Mouse (Mus musculus) neural tube, embryonic 15.5 days (tissue): ENCODE data around the gene Pisd. TPM values are rescaled to one million over a fixed set of nuclear protein-coding genes. Genes with fewer than 3 reads are reported as not detected.
"Not testable (repeated sequence)": the region's sequence is repeated elsewhere in the genome, so short reads cannot be mapped to it uniquely, and the experiment has no call there.

ENCODE experiments used
- ATAC-seq: fragments of 200-750 bp; cut with Nextera tagmentation; 2 replicates; pipeline ENCODE4 v1.8.0; 2017; ENCODE audit warnings: mild to moderate bottlenecking, moderate TSS enrichment, moderate library complexity; ENCODE audit not compliant: low FRiP score
- H3K27ac ChIP-seq: fragments of 300-500 bp; sonication (generic); replicated peaks from 2 replicates; pipeline ENCODE4 v1.5.1; 2015; ENCODE audit warnings: mild to moderate bottlenecking, inconsistent platforms
- H3K27me3 ChIP-seq: fragments of 300-500 bp; sonication (generic); replicated peaks from 2 replicates; pipeline ENCODE4 v1.6.1; 2015; ENCODE audit warnings: inconsistent platforms
- H3K36me3 ChIP-seq: fragments of 300-500 bp; sonication (generic); 2 replicates; pipeline ENCODE4 v1.6.1; 2015; ENCODE audit warnings: inconsistent platforms
- H3K4me1 ChIP-seq: fragments of 300-500 bp; sonication (generic); 2 replicates; pipeline ENCODE4 v1.6.1; 2015; ENCODE audit warnings: inconsistent platforms
- H3K4me2 ChIP-seq: fragments of 300-500 bp; sonication (generic); 2 replicates; pipeline ENCODE4 v1.6.1; 2015; ENCODE audit warnings: inconsistent platforms, mild to moderate bottlenecking, moderate library complexity
- H3K4me3 ChIP-seq: fragments of 300-500 bp; sonication (generic); replicated peaks from 2 replicates; pipeline ENCODE4 v1.5.1; 2015; ENCODE audit warnings: mild to moderate bottlenecking, inconsistent platforms
- H3K9ac ChIP-seq: fragments of 300-500 bp; sonication (generic); replicated peaks from 2 replicates; pipeline ENCODE4 v1.6.1; 2015; ENCODE audit warnings: mild to moderate bottlenecking, inconsistent platforms
- H3K9me3 ChIP-seq: fragments of 300-500 bp; sonication (generic); replicated peaks from 2 replicates; pipeline ENCODE4 v1.6.1; 2016; ENCODE audit warnings: inconsistent platforms
- WGBS: fragments of 180-500 bp; shearing (Covaris S2); methylation state at CpG from one replicate; pipeline ENCODE4 v1.1.7; 2015; ENCODE audit warnings: mixed read lengths; 5-methylcytosine and 5-hydroxymethylcytosine counted together
- polyA plus RNA-seq: library from polyadenylated mRNA; unstranded; fragments of >200 nt; fragmentation: Nextera tagmentation; extraction: Ambion mirVana; gene quantifications from 2 replicates; pipeline ENCODE4 v1.2.1, GENCODE M21; 2015

Gene Pisd
- 86.4 and 92.2 TPM in 2 replicates for polyA plus RNA-seq

GRCm38 (mm10) chr5:32785313-32785915, at the start of gene Pisd:
TSS of gene Pisd (minus strand) at chr5:32785646.
- H3K9ac ChIP-seq, result peak within 1 kb of the TSS; percentile 56
- peak within 1 kb of the TSS; percentile 87 for H3K27ac ChIP-seq
- 0 out of 2 replicates have a peak, but pooled peaks cover 6% of the 10 kb centered on the region for H3K36me3 ChIP-seq
- H3K9me3 ChIP-seq, result no peaks in the 10 kb centered on the region
- peak; percentile 100 for ATAC-seq
- H3K27me3 ChIP-seq, result no peaks in the 10 kb centered on the region
- under 1% methylated on average over 52 of the region's 52 CpGs for WGBS
- peak within 1 kb of the TSS; percentile 73 for H3K4me3 ChIP-seq
- H3K4me1 ChIP-seq, result peaks cover 15% of the 10 kb centered on the region
- H3K4me2 ChIP-seq, result peak within 1 kb of the TSS; percentile 58

- Histone ChIP-seq H3K4me2 (no peak overlapping the region), H3K4me1 (no peaks in the 10 kb centered on the region), H3K27ac (no peak overlapping the region), H3K4me3 (no peak overlapping the region), H3K9me3 (no peaks in the 10 kb centered on the region), H3K36me3 (peaks cover 83% of the 10 kb centered on the region), H3K27me3 (no peaks in the 10 kb centered on the region), H3K9ac (no peak overlapping the region)
- no peak for ATAC-seq
- WGBS, result 88% methylated on average over 1 of the region's 1 CpGs
Measured at GRCm38 (mm10) chr5:32834497-32834896, 49.1 kb upstream of the Pisd start.

- H3K4me3 ChIP-seq, result no peak overlapping the region
- 96% methylated on average over 2 of the region's 2 CpGs for WGBS
- H3K9ac ChIP-seq, result no peak overlapping the region
- peaks cover 86% of the 10 kb centered on the region for H3K36me3 ChIP-seq
- H3K27me3 ChIP-seq, result no peaks in the 10 kb centered on the region
- no peak overlapping the region for H3K4me2 ChIP-seq
- H3K27ac ChIP-seq, result no peak overlapping the region
- no peaks in the 10 kb centered on the region for H3K4me1 ChIP-seq
- H3K9me3 ChIP-seq, result no peaks in the 10 kb centered on the region
- ATAC-seq, result no peak
Measured at GRCm38 (mm10) chr5:32830054-32830453, 44.6 kb upstream of the Pisd start.

- H3K4me2 ChIP-seq, H3K27me3 ChIP-seq, H3K4me3 ChIP-seq, H3K9ac ChIP-seq, H3K9me3 ChIP-seq, H3K4me1 ChIP-seq, ATAC-seq, H3K27ac ChIP-seq: not testable (repeated sequence)
- peaks cover 76% of the 10 kb centered on the region for H3K36me3 ChIP-seq
- 98% methylated on average over 1 of the region's 1 CpGs for WGBS
Measured at GRCm38 (mm10) chr5:32828766-32829165, 43.3 kb upstream of the Pisd start.

DNA sequence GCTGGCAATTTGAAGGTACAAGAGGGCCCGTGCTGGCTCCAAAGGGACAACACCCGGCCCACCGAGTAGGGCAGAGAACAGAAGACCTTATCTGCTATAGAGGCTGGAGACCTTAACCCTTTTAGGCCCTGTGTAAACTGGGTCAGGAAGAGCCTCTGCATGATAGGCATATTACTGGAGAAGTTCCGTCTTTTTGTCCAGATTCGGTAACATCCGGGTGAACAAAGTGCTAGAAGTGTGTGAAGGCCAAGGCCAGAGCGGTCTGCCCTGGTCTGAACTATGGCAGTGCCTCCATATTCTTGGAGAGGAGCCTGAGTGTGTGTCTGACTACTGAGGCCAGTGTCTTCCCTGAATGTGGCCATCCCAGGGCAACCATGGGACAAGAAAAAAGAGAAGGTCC, 41.6 kb upstream of the Pisd start, which contains the start of gene Gm20671:
Gm20671 (minus strand) TSS at position 101 of the 400 bp plus-strand sequence.
- Histone ChIP-seq H3K4me1 (no peaks in the 10 kb centered on the region), H3K4me2 (no peak within 1 kb of the TSS), H3K27me3 (no peaks in the 10 kb centered on the region), H3K4me3 (no peak within 1 kb of the TSS), H3K27ac (no peak within 1 kb of the TSS), H3K9ac (no peak within 1 kb of the TSS), H3K9me3 (no peaks in the 10 kb centered on the region), H3K36me3 (peaks cover 64% of the 10 kb centered on the region)
- ATAC-seq, result no peak
- 90% methylated on average over 7 of the region's 7 CpGs for WGBS

DNA sequence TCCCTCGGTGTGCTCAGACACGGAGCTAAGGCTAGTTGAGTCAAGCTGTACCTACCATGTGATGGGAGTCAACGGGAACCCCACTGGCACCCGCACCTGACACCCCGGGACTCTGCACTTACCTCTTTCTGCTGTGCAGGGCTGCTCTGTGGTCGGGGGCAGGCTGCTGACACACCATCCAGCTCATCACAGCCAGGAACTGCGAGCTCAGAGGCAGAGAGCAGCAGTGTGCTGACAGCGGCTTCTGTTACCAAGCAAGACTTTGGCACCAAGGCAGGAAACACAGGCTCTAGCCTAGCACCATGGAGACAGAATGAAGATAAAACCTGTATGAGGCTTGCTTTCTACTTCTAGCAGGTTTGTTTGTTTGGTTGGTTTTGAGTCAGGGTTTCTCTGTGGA, 35.0 kb upstream of the Pisd start:
- peaks cover 45% of the 10 kb centered on the region for H3K36me3 ChIP-seq
- no peaks in the 10 kb centered on the region for H3K4me1 ChIP-seq
- H3K4me3 ChIP-seq, result no peak overlapping the region
- ATAC-seq, result no peak
- 97% methylated on average over 8 of the region's 8 CpGs for WGBS
- no peak overlapping the region for H3K27ac ChIP-seq
- no peak overlapping the region for H3K9ac ChIP-seq
- H3K9me3 ChIP-seq, result no peaks in the 10 kb centered on the region
- H3K27me3 ChIP-seq, result no peaks in the 10 kb centered on the region
- H3K4me2 ChIP-seq, result no peak overlapping the region

DNA sequence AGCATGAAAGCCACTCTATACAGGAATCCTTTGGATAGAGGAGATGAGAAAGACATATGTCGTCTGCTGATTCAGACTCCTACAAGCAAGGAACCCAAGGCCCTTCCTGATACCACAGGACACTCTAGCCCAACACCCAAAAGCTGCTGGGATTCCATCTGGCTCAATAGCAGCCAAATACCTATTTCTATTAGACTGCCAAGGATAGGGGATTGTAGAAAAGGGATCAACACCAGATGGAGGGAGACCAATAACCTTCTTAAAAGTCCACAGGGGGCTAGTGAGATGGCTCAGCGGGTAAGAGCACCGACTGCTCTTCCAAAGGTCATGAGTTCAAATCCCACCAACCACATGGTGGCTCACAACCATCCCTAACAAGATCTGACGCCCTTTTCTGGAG, 29.9 kb upstream of the Pisd start:
- ATAC-seq, result no peak
- H3K27ac ChIP-seq, result no peak overlapping the region
- H3K27me3 ChIP-seq, result no peaks in the 10 kb centered on the region
- no peak overlapping the region for H3K9ac ChIP-seq
- no peak overlapping the region for H3K4me3 ChIP-seq
- no peaks in the 10 kb centered on the region for H3K4me1 ChIP-seq
- no peaks in the 10 kb centered on the region for H3K9me3 ChIP-seq
- H3K4me2 ChIP-seq, result no peak overlapping the region
- peaks cover 55% of the 10 kb centered on the region for H3K36me3 ChIP-seq
- WGBS, result 95% methylated on average over 4 of the region's 4 CpGs

DNA sequence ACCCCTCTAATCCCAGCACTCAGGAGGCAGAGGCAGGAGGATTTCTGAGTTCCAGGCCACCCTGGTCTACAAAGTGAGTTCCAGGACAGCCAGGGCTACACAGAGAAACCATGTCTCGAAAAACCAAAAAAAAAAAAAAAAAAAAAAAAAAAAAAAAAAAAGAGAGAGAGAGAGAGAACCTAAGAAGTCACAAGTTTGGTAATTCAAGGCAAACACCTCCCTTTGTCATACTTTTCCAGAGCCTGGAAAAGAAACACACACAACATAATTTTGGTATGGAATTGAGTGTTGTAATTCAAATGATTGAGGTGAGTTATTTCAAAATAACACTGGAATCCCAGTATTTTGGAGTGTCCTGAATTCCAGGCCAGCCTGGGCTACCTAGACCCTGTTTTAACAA, 1.0 kb upstream of the Pisd start:
- peaks cover 15% of the 10 kb centered on the region for H3K4me1 ChIP-seq
- H3K27me3 ChIP-seq, ATAC-seq, H3K4me3 ChIP-seq, H3K4me2 ChIP-seq, H3K9me3 ChIP-seq, H3K9ac ChIP-seq: not testable (repeated sequence)
- peaks cover 13% of the 10 kb centered on the region for H3K36me3 ChIP-seq
- H3K27ac ChIP-seq, result peak overlapping the region; percentile 87; the same call in 1 of the 2 replicates
- 73% methylated on average over 1 of the region's 1 CpGs for WGBS

- 25% methylated on average over 5 of the region's 5 CpGs for WGBS
- no peaks in the 10 kb centered on the region for H3K27me3 ChIP-seq
- peak overlapping the region; percentile 50 for H3K9ac ChIP-seq
- 0 out of 2 replicates have a peak, but pooled peaks cover 6% of the 10 kb centered on the region for H3K36me3 ChIP-seq
- peaks cover 15% of the 10 kb centered on the region for H3K4me1 ChIP-seq
- H3K27ac ChIP-seq, result peak overlapping the region; percentile 87; the same call in 1 of the 2 replicates
- peak; percentile 5; the same call in 1 of the 2 replicates for ATAC-seq
- no peaks in the 10 kb centered on the region for H3K9me3 ChIP-seq
- peak overlapping the region; percentile 58 for H3K4me2 ChIP-seq
- peak overlapping the region; percentile 73 for H3K4me3 ChIP-seq
Measured at GRCm38 (mm10) chr5:32784726-32785125, 720 bp downstream of the Pisd start.

- no peak overlapping the region for H3K4me2 ChIP-seq
- no peaks in the 10 kb centered on the region for H3K27me3 ChIP-seq
- H3K27ac ChIP-seq, result no peak overlapping the region
- no peaks in the 10 kb centered on the region for H3K9me3 ChIP-seq
- 95% methylated on average over 5 of the region's 5 CpGs for WGBS
- no peak overlapping the region for H3K4me3 ChIP-seq
- no peak for ATAC-seq
- 0 out of 2 replicates have a peak, but pooled peaks cover 3% of the 10 kb centered on the region for H3K36me3 ChIP-seq
- H3K4me1 ChIP-seq, result peaks cover 15% of the 10 kb centered on the region
- H3K9ac ChIP-seq, result no peak overlapping the region
Measured at GRCm38 (mm10) chr5:32781596-32781995, 3.9 kb downstream of the Pisd start.

- peaks cover 13% of the 10 kb centered on the region for H3K36me3 ChIP-seq
- H3K9me3 ChIP-seq, result no peaks in the 10 kb centered on the region
- no peak for ATAC-seq
- H3K27ac ChIP-seq, result no peak overlapping the region
- no peak overlapping the region for H3K4me2 ChIP-seq
- H3K27me3 ChIP-seq, result no peaks in the 10 kb centered on the region
- H3K4me3 ChIP-seq, result no peak overlapping the region
- 93% methylated on average over 3 of the region's 3 CpGs for WGBS
- H3K4me1 ChIP-seq, result 0 out of 2 replicates have a peak, but pooled peaks cover 5% of the 10 kb centered on the region
- H3K9ac ChIP-seq, result no peak overlapping the region
Measured at GRCm38 (mm10) chr5:32778168-32778567, 7.3 kb downstream of the Pisd start.

GRCm38 (mm10) chr5:32772361-32772760, 13.1 kb downstream of the Pisd start:
- no peak overlapping the region for H3K9ac ChIP-seq
- peaks cover 29% of the 10 kb centered on the region for H3K36me3 ChIP-seq
- WGBS, result 77% methylated on average over 2 of the region's 2 CpGs
- H3K27ac ChIP-seq, result no peak overlapping the region
- no peak for ATAC-seq
- H3K4me2 ChIP-seq, result no peak overlapping the region
- H3K4me1 ChIP-seq, result 0 out of 2 replicates have a peak, but pooled peaks cover 5% of the 10 kb centered on the region
- H3K27me3 ChIP-seq, result no peaks in the 10 kb centered on the region
- no peaks in the 10 kb centered on the region for H3K9me3 ChIP-seq
- no peak overlapping the region for H3K4me3 ChIP-seq
